Mouse (Mus musculus) hindbrain, embryonic 14.5 days (tissue): ENCODE measurements around the gene Dhx8. TPM values are rescaled to one million over a fixed set of nuclear protein-coding genes. Genes with fewer than 3 reads are reported as not detected.

Experiments
- ATAC-seq: fragments of 200-750 bp; cut with Nextera tagmentation; 2 replicates; pipeline ENCODE4 v1.8.0; 2017; ENCODE audit warnings: moderate number of reproducible peaks, mild to moderate bottlenecking, moderate TSS enrichment, moderate library complexity; ENCODE audit not compliant: low FRiP score
- DNase-seq: peaks from one replicate; pipeline ENCODE4 v3.0.0-alpha.2; 2015; ENCODE audit warnings: low spot score
- H3K27ac ChIP-seq: fragments of 300-500 bp; sonication (generic); 2 replicates; pipeline ENCODE4 v1.5.1; 2014; ENCODE audit warnings: mild to moderate bottlenecking, moderate library complexity
- H3K27me3 ChIP-seq: fragments of 300-500 bp; sonication (generic); 2 replicates; pipeline ENCODE4 v1.6.1; 2014; ENCODE audit warnings: mild to moderate bottlenecking, low read length, mixed read lengths; ENCODE audit not compliant: control insufficient read depth, insufficient read depth
- H3K36me3 ChIP-seq: fragments of 300-500 bp; sonication (generic); replicated peaks from 2 replicates; pipeline ENCODE4 v1.6.1; 2014; ENCODE audit not compliant: control insufficient read depth, insufficient read depth
- H3K4me1 ChIP-seq: fragments of 300-500 bp; sonication (generic); replicated peaks from 2 replicates; pipeline ENCODE4 v1.6.1; 2014; ENCODE audit warnings: antibody characterized with exemption, low read length, mixed read lengths; ENCODE audit not compliant: control insufficient read depth, insufficient read depth
- H3K4me2 ChIP-seq: fragments of 300-500 bp; sonication (generic); replicated peaks from 2 replicates; pipeline ENCODE4 v1.6.1; 2014; ENCODE audit warnings: mild to moderate bottlenecking, moderate library complexity
- H3K4me3 ChIP-seq: fragments of 300-500 bp; sonication (generic); replicated peaks from 2 replicates; pipeline ENCODE4 v1.5.1; 2014; ENCODE audit warnings: mild to moderate bottlenecking, low read length
- H3K9ac ChIP-seq: fragments of 300-500 bp; sonication (generic); 2 replicates; pipeline ENCODE4 v1.6.1; 2014
- H3K9me3 ChIP-seq: fragments of 300-500 bp; sonication (generic); 2 replicates; pipeline ENCODE4 v1.6.1; 2016; ENCODE audit warnings: low read length; ENCODE audit not compliant: control insufficient read depth
- WGBS: fragments of 180-500 bp; shearing (Covaris S2); extraction: QIAGEN DNeasy Blood & Tissue Kit; methylation state at CpG from one replicate; pipeline ENCODE4 v1.1.7; 2014; 5-methylcytosine and 5-hydroxymethylcytosine counted together
- polyA plus RNA-seq: library from polyadenylated mRNA; unstranded; fragments of >200 nt; fragmentation: Nextera tagmentation; extraction: Ambion mirVana; gene quantifications from 2 replicates; pipeline ENCODE4 v1.2.1, GENCODE M21; 2014

Dhx8 gene
- polyA plus RNA-seq, 1 experiment from 2014 or later: 30.5 TPM

- H3K36me3 ChIP-seq: peaks cover 69% of the 10 kb centered on the region
Observed at GRCm38 (mm10) chr11:101767326-101767725, 34.6 kb downstream of the Dhx8 start.

GRCm38 (mm10) chr11:101768721-101769120, 36.0 kb downstream of the Dhx8 start:
- Histone ChIP-seq H3K4me2 (no peak overlapping the region), H3K9me3 (no peaks in the 10 kb centered on the region), H3K9ac (no peak overlapping the region), H3K27ac (no peak overlapping the region), H3K27me3 (peaks cover 23% of the 10 kb centered on the region), H3K4me3 (no peak overlapping the region), H3K36me3 (peaks cover 57% of the 10 kb centered on the region), H3K4me1 (no peaks in the 10 kb centered on the region; the same call in 1 of the 2 replicates)
- ATAC-seq: no peak
- 94% methylated on average over 6 of the region's 6 CpGs for WGBS
- DNase-seq: no peak

More at GRCm38 (mm10) chr11:101767326-101767725, 34.6 kb downstream of the Dhx8 start:
- H3K9me3 ChIP-seq: no peaks in the 10 kb centered on the region
- no peak overlapping the region for H3K4me2 ChIP-seq
- ATAC-seq (no peak), DNase-seq (no peak)
- H3K4me1 ChIP-seq: no peaks in the 10 kb centered on the region
- H3K27me3 ChIP-seq: peaks cover 12% of the 10 kb centered on the region
- no peak overlapping the region for H3K27ac ChIP-seq
- no peak overlapping the region for H3K9ac ChIP-seq
- H3K4me3 ChIP-seq: no peak overlapping the region
- WGBS: 64% methylated on average over 5 of the region's 5 CpGs

- DNase-seq (no peak), ATAC-seq (no peak)
- H3K4me2 ChIP-seq: no peak overlapping the region
- no peaks in the 10 kb centered on the region for H3K9me3 ChIP-seq
- H3K4me3 ChIP-seq: no peak overlapping the region
- H3K27ac ChIP-seq: no peak overlapping the region
- peaks cover 43% of the 10 kb centered on the region for H3K36me3 ChIP-seq
- H3K4me1 ChIP-seq: no peaks in the 10 kb centered on the region; the same call in 1 of the 2 replicates
- H3K27me3 ChIP-seq: peaks cover 34% of the 10 kb centered on the region
- WGBS: 85% methylated on average over 12 of the region's 12 CpGs
- no peak overlapping the region for H3K9ac ChIP-seq
Observed at GRCm38 (mm10) chr11:101770266-101770665, 37.5 kb downstream of the Dhx8 start.

- DNase-seq (no peak), ATAC-seq (no peak)
- WGBS: 6% methylated on average over 5 of the region's 5 CpGs
- Histone ChIP-seq H3K4me2 (peak overlapping the region; percentile 44; the same call in 1 of the 2 replicates), H3K27me3 (peaks cover 39% of the 10 kb centered on the region), H3K27ac (no peak overlapping the region), H3K4me1 (no peaks in the 10 kb centered on the region; the same call in 1 of the 2 replicates), H3K4me3 (no peak overlapping the region), H3K9ac (no peak overlapping the region), H3K36me3 (peaks cover 26% of the 10 kb centered on the region), H3K9me3 (no peaks in the 10 kb centered on the region)
Observed at GRCm38 (mm10) chr11:101772027-101772426, 39.3 kb downstream of the Dhx8 start.

- ATAC-seq (peak; percentile 40; the same call in 1 of the 2 replicates), DNase-seq (peak; percentile 40)
- Histone ChIP-seq H3K4me2 (peak overlapping the region; percentile 44), H3K36me3 (peaks cover 22% of the 10 kb centered on the region), H3K9me3 (no peaks in the 10 kb centered on the region), H3K27ac (no peak overlapping the region), H3K4me3 (peak overlapping the region; percentile 14; the same call in 1 of the 2 replicates), H3K9ac (no peak overlapping the region), H3K27me3 (peaks cover 39% of the 10 kb centered on the region), H3K4me1 (no peaks in the 10 kb centered on the region; the same call in 1 of the 2 replicates)
- WGBS: under 1% methylated on average over 16 of the region's 16 CpGs
Observed at GRCm38 (mm10) chr11:101772449-101772848, 39.7 kb downstream of the Dhx8 start.

- Histone ChIP-seq H3K27me3 (peaks cover 52% of the 10 kb centered on the region), H3K27ac (no peak overlapping the region), H3K4me1 (no peaks in the 10 kb centered on the region; the same call in 1 of the 2 replicates), H3K4me3 (no peak overlapping the region), H3K9me3 (no peaks in the 10 kb centered on the region), H3K36me3 (no peaks in the 10 kb centered on the region), H3K4me2 (no peak overlapping the region), H3K9ac (no peak overlapping the region)
- DNase-seq (no peak), ATAC-seq (no peak)
- 74% methylated on average over 4 of the region's 4 CpGs for WGBS
Observed at GRCm38 (mm10) chr11:101776846-101777245, 44.1 kb downstream of the Dhx8 start.

- H3K9me3 ChIP-seq: no peaks in the 10 kb centered on the region
- no peaks in the 10 kb centered on the region for H3K36me3 ChIP-seq
- no peak for ATAC-seq
- H3K27ac ChIP-seq: no peak overlapping the region
- H3K9ac ChIP-seq: no peak overlapping the region
- 75% methylated on average over 1 of the region's 1 CpGs for WGBS
- peaks cover 83% of the 10 kb centered on the region for H3K27me3 ChIP-seq
- no peak overlapping the region for H3K4me2 ChIP-seq
- H3K4me3 ChIP-seq: no peak overlapping the region
- peaks cover 18% of the 10 kb centered on the region for H3K4me1 ChIP-seq
- no peak for DNase-seq
Observed at GRCm38 (mm10) chr11:101783135-101783534, 50.4 kb downstream of the Dhx8 start.

- Histone ChIP-seq H3K9ac (no peak overlapping the region), H3K9me3 (no peaks in the 10 kb centered on the region), H3K27ac (no peak overlapping the region), H3K4me1 (peaks cover 18% of the 10 kb centered on the region), H3K36me3 (no peaks in the 10 kb centered on the region), H3K4me3 (peak overlapping the region; percentile 48), H3K27me3 (peaks cover 84% of the 10 kb centered on the region), H3K4me2 (peak overlapping the region; percentile 86)
- ATAC-seq (no peak), DNase-seq (no peak)
- 23% methylated on average over 9 of the region's 9 CpGs for WGBS
Observed at GRCm38 (mm10) chr11:101783584-101783983, 50.9 kb downstream of the Dhx8 start.

GRCm38 (mm10) chr11:101784072-101784471, 51.4 kb downstream of the Dhx8 start:
- no peak for ATAC-seq
- Histone ChIP-seq H3K27me3 (peaks cover 79% of the 10 kb centered on the region), H3K9ac (peak overlapping the region; percentile 57), H3K36me3 (no peaks in the 10 kb centered on the region), H3K4me1 (peaks cover 18% of the 10 kb centered on the region), H3K9me3 (no peaks in the 10 kb centered on the region), H3K4me2 (peak overlapping the region; percentile 86), H3K27ac (0 out of 2 replicates have a peak overlapping the region, but pooled peaks have one; percentile 7), H3K4me3 (peak overlapping the region; percentile 48)
- no peak for DNase-seq
- WGBS: 1% methylated on average over 16 of the region's 19 CpGs
